Mouse (Mus musculus): ENCODE measurements around the gene Bphl. TPM values are rescaled to one million over a fixed set of nuclear protein-coding genes. Genes with fewer than 3 reads are reported as not detected.

Gene Bphl
- polyA plus RNA-seq, 2 experiments, result 34.4 to 44.3 TPM

DNA sequence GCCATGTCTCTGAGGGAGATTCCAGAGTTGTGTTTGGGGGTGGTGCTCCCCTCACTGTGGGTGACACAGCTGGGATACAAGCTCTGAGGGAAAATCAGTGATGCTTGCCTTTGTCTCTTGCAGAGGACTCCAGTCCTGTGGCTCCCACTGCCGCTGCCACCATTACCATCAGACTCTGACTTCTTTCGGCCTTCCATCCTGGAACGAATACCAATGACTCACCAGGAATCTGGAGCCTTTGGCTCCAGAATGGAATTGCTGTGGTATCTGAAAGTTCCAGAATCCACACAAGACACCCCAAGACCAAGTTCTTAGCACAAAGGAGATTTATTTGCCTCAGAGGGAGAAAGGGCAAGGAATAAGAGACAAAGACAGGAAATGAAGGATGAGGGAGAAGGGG, 75.7 kb downstream of the Bphl start:
- ATAC-seq (ENCODE audit: low FRiP score, low read depth), result no peak
- H3K27me3 ChIP-seq (ENCODE audit: control insufficient read depth, insufficient read depth, low read length), result no peaks in the 10 kb centered on the region
- H3K36me3 ChIP-seq (ENCODE audit: control insufficient read depth, insufficient read depth, low read length), result no peaks in the 10 kb centered on the region
- no peak overlapping the region for H3K4me3 ChIP-seq (replicated peaks; ENCODE audit: low read length)
- no peak overlapping the region for H3K27ac ChIP-seq (replicated peaks; ENCODE audit: low read depth, low read length)
- H3K9me3 ChIP-seq (ENCODE audit: control insufficient read depth, low read length), result no peaks in the 10 kb centered on the region
- no peaks in the 10 kb centered on the region for H3K4me1 ChIP-seq (ENCODE audit: control insufficient read depth, insufficient read depth, low read length)
- H3K4me2 ChIP-seq (replicated peaks; ENCODE audit: low read depth, low read length, severe bottlenecking), result no peak overlapping the region
- H3K9ac ChIP-seq (ENCODE audit: low read depth, low read length, severe bottlenecking), result no peak overlapping the region
- WGBS, result 83% methylated on average over 3 of the region's 3 CpGs
- no peak for DNase-seq (ENCODE audit: low spot score)
- no peak for TF ChIP-seq POLR2A (IDR thresholded peaks at IDR 0.05; ENCODE audit: borderline replicate concordance, extremely low read depth, insufficient read depth, insufficient read length)

DNA sequence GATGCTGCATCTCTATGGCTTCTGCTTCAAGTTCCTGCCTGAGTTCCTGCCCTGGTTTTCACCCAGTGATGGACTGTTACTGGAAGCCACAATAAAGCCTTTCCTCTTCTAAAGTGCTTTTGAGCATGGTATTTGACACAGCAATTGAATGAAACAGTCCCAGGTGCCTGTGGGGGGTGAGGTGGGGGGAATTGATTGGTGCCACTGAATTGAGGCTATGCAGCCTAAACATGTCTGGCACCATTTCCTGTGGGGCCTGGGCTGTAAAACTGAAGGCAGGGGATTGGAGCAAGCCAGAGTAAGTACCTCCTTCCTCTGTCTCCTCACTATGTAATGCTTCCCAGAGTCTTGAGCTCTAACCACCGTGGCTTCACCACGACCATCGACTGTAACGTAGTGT, 77.3 kb downstream of the Bphl start:
- H3K9me3 ChIP-seq (ENCODE audit: control insufficient read depth, low read length), result no peaks in the 10 kb centered on the region
- no peak overlapping the region for H3K4me2 ChIP-seq (replicated peaks; ENCODE audit: low read depth, low read length, severe bottlenecking)
- 55% methylated on average over 4 of the region's 4 CpGs for WGBS
- no peak overlapping the region for H3K4me3 ChIP-seq (replicated peaks; ENCODE audit: low read length)
- H3K9ac ChIP-seq (ENCODE audit: low read depth, low read length, severe bottlenecking), result no peak overlapping the region
- no peak overlapping the region for H3K27ac ChIP-seq (replicated peaks; ENCODE audit: low read depth, low read length)
- TF ChIP-seq POLR2A (IDR thresholded peaks at IDR 0.05; ENCODE audit: borderline replicate concordance, extremely low read depth, insufficient read depth, insufficient read length), result no peak
- no peaks in the 10 kb centered on the region for H3K27me3 ChIP-seq (ENCODE audit: control insufficient read depth, insufficient read depth, low read length)
- DNase-seq (ENCODE audit: low spot score), result no peak
- H3K36me3 ChIP-seq (ENCODE audit: control insufficient read depth, insufficient read depth, low read length), result no peaks in the 10 kb centered on the region
- no peaks in the 10 kb centered on the region for H3K4me1 ChIP-seq (ENCODE audit: control insufficient read depth, insufficient read depth, low read length)
- no peak for ATAC-seq (ENCODE audit: low FRiP score, low read depth)

DNA sequence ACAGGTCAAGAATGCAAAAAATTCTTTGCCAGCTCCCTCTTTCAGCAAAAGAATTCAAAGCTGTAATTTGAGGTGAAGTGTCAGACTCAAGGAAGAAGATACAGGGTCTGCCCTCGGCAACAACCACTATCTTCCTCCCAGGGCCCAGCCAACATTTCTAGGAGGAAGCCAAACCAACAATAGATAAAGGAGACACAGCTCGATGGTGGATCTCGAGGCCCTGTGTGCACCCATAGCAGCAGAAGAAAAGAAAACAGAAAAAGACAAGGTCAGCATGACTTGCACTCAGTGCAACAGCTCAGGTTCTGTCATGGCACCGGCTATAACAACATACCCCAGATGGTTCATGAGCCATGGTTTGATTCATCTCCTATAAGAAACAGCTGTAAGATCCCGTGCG, 79.1 kb downstream of the Bphl start:
- DNase-seq (ENCODE audit: low spot score) (no peak), ATAC-seq (ENCODE audit: low FRiP score, low read depth) (no peak)
- Histone ChIP-seq H3K9me3 (ENCODE audit: control insufficient read depth, low read length) (no peaks in the 10 kb centered on the region), H3K4me2 (replicated peaks; ENCODE audit: low read depth, low read length, severe bottlenecking) (no peak overlapping the region), H3K27ac (replicated peaks; ENCODE audit: low read depth, low read length) (no peak overlapping the region), H3K4me3 (replicated peaks; ENCODE audit: low read length) (no peak overlapping the region), H3K4me1 (ENCODE audit: control insufficient read depth, insufficient read depth, low read length) (no peaks in the 10 kb centered on the region), H3K36me3 (ENCODE audit: control insufficient read depth, insufficient read depth, low read length) (no peaks in the 10 kb centered on the region), H3K9ac (ENCODE audit: low read depth, low read length, severe bottlenecking) (no peak overlapping the region), H3K27me3 (ENCODE audit: control insufficient read depth, insufficient read depth, low read length) (no peaks in the 10 kb centered on the region)
- no peak for TF ChIP-seq POLR2A (IDR thresholded peaks at IDR 0.05; ENCODE audit: borderline replicate concordance, extremely low read depth, insufficient read depth, insufficient read length)
- 83% methylated on average over 6 of the region's 6 CpGs for WGBS

DNA sequence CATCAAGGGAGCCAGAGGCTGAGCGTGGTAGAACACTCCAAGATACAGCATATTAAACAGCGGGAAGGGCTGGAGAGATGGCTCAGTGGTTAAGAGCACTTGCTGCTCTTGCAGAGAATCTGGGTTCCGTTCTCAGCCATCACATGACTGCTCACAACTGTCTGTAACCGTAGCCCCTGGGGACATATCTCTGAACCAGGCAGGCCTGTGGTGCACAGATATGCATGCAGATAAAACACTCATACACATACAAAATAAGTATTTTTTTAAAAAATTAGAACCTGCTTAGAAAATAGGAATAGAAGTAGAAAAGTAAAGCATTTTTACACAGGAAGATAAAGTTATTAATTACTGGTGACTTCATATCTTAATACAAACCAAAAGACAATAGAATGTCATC, 81.4 kb downstream of the Bphl start:
- ATAC-seq (ENCODE audit: low FRiP score, low read depth) (no peak), DNase-seq (ENCODE audit: low spot score) (no peak)
- Histone ChIP-seq H3K4me3 (replicated peaks; ENCODE audit: low read length) (no peak overlapping the region), H3K4me1 (ENCODE audit: control insufficient read depth, insufficient read depth, low read length) (no peaks in the 10 kb centered on the region), H3K9me3 (ENCODE audit: control insufficient read depth, low read length) (no peaks in the 10 kb centered on the region), H3K36me3 (ENCODE audit: control insufficient read depth, insufficient read depth, low read length) (0 out of 2 replicates have a peak, but pooled peaks cover under 1% of the 10 kb centered on the region), H3K27me3 (ENCODE audit: control insufficient read depth, insufficient read depth, low read length) (no peaks in the 10 kb centered on the region), H3K4me2 (replicated peaks; ENCODE audit: low read depth, low read length, severe bottlenecking) (no peak overlapping the region), H3K9ac (ENCODE audit: low read depth, low read length, severe bottlenecking) (no peak overlapping the region), H3K27ac (replicated peaks; ENCODE audit: low read depth, low read length) (no peak overlapping the region)
- TF ChIP-seq POLR2A (IDR thresholded peaks at IDR 0.05; ENCODE audit: borderline replicate concordance, extremely low read depth, insufficient read depth, insufficient read length), result no peak
- 82% methylated on average over 4 of the region's 4 CpGs for WGBS

DNA sequence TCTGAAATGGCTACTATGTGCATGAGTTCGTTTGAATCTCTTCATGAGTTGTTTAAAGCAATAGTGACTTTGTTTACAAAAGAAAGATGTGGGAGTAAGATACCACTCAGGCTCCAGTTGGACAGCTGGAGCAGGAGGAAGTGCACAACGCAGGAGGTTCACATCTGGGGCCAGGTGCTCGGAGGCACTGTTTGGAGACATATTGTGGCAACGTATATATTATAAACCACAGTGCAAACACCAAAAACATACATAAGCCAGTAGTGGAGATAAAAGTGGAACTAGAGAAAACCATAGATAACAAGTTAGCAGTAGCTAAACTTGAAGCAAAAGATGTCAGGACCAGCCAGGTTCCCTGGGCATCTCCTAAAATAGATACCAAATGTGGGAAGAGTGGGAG, 82.0 kb downstream of the Bphl start:
- H3K4me1 ChIP-seq (ENCODE audit: control insufficient read depth, insufficient read depth, low read length), result no peaks in the 10 kb centered on the region

DNA sequence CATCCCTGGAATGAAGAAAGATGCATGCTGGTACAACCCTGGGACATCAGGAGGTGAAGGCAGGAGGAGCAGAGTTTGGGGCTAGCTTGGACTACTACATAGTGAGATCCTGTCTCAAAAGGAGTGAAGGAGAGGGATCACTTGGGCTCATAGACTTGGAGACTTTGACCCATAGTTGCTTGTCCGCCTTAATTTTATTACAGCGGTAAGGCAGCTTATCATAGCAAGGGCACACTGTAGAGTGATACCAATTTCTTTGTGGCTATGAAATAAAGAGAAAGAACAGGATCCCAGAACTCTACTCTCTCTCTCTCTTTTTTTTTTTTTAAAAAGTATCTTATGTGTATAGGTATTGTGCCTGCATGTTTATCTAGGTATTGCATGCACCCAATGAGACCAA, 83.1 kb downstream of the Bphl start:
- Histone ChIP-seq H3K36me3 (ENCODE audit: control insufficient read depth, insufficient read depth, low read length) (peaks cover 5% of the 10 kb centered on the region; the same call in 1 of the 2 replicates), H3K4me3 (replicated peaks; ENCODE audit: low read length) (no peak overlapping the region), H3K27ac (replicated peaks; ENCODE audit: low read depth, low read length) (no peak overlapping the region), H3K9ac (ENCODE audit: low read depth, low read length, severe bottlenecking) (no peak overlapping the region), H3K4me2 (replicated peaks; ENCODE audit: low read depth, low read length, severe bottlenecking) (no peak overlapping the region), H3K9me3 (ENCODE audit: control insufficient read depth, low read length) (no peaks in the 10 kb centered on the region), H3K27me3 (ENCODE audit: control insufficient read depth, insufficient read depth, low read length) (no peaks in the 10 kb centered on the region), H3K4me1 (ENCODE audit: control insufficient read depth, insufficient read depth, low read length) (peaks cover 2% of the 10 kb centered on the region; the same call in 1 of the 2 replicates)
- DNase-seq (ENCODE audit: low spot score) (no peak), ATAC-seq (ENCODE audit: low FRiP score, low read depth) (no peak)
- 95% methylated on average over 2 of the region's 2 CpGs for WGBS
- TF ChIP-seq POLR2A (IDR thresholded peaks at IDR 0.05; ENCODE audit: borderline replicate concordance, extremely low read depth, insufficient read depth, insufficient read length), result no peak

More for the DNA sequence above, 82.0 kb downstream of the Bphl start:
- TF ChIP-seq POLR2A (IDR thresholded peaks at IDR 0.05; ENCODE audit: borderline replicate concordance, extremely low read depth, insufficient read depth, insufficient read length), result no peak
- Histone ChIP-seq H3K9me3 (ENCODE audit: control insufficient read depth, low read length) (no peaks in the 10 kb centered on the region), H3K27ac (replicated peaks; ENCODE audit: low read depth, low read length) (no peak overlapping the region), H3K27me3 (ENCODE audit: control insufficient read depth, insufficient read depth, low read length) (no peaks in the 10 kb centered on the region), H3K4me2 (replicated peaks; ENCODE audit: low read depth, low read length, severe bottlenecking) (no peak overlapping the region), H3K9ac (ENCODE audit: low read depth, low read length, severe bottlenecking) (no peak overlapping the region), H3K36me3 (ENCODE audit: control insufficient read depth, insufficient read depth, low read length) (peaks cover 3% of the 10 kb centered on the region; the same call in 1 of the 2 replicates), H3K4me3 (replicated peaks; ENCODE audit: low read length) (no peak overlapping the region)
- 69% methylated on average over 4 of the region's 4 CpGs for WGBS
- ATAC-seq (ENCODE audit: low FRiP score, low read depth) (no peak), DNase-seq (ENCODE audit: low spot score) (no peak)

Other genes with a start within 250 kb of the Bphl start
- gene Serpinb6e, start 194.2 kb upstream of the Bphl start, polyA plus RNA-seq (2012; rRNA removed), result 0.05 TPM in 1 of 2 replicates, not detected in the other
- not detected in 2 replicates for gene Serpinb6e, start 194.2 kb upstream of the Bphl start, polyA plus RNA-seq (2014; fragmentation: Nextera tagmentation; extraction: Ambion mirVana)
- 0.25 and 0.27 TPM in 2 replicates for gene Serpinb6c, start 131.9 kb upstream of the Bphl start, polyA plus RNA-seq (2012; rRNA removed)
- gene Serpinb6c, start 131.9 kb upstream of the Bphl start, polyA plus RNA-seq (2014; fragmentation: Nextera tagmentation; extraction: Ambion mirVana), result 0.54 and 0.80 TPM in 2 replicates
- 8.1 and 10.1 TPM in 2 replicates for gene Nqo2, start 72.9 kb upstream of the Bphl start, polyA plus RNA-seq (2012; rRNA removed)
- 15.4 and 16.1 TPM in 2 replicates for gene Nqo2, start 72.9 kb upstream of the Bphl start, polyA plus RNA-seq (2014; fragmentation: Nextera tagmentation; extraction: Ambion mirVana)
- 8.7 and 10.7 TPM in 2 replicates for gene Ripk1, start 35.2 kb upstream of the Bphl start, polyA plus RNA-seq (2012; rRNA removed)
- gene Ripk1, start 35.2 kb upstream of the Bphl start, polyA plus RNA-seq (2014; fragmentation: Nextera tagmentation; extraction: Ambion mirVana), result 16.1 and 17.1 TPM in 2 replicates
- gene Serpinb6a, start 34.8 kb upstream of the Bphl start, polyA plus RNA-seq (2012; rRNA removed), result 58.0 and 61.7 TPM in 2 replicates
- gene Serpinb6a, start 34.8 kb upstream of the Bphl start, polyA plus RNA-seq (2014; fragmentation: Nextera tagmentation; extraction: Ambion mirVana), result 83.2 and 85.5 TPM in 2 replicates
- gene Tubb2a, start 40.4 kb downstream of the Bphl start, polyA plus RNA-seq (2012; rRNA removed), result 328 and 445 TPM in 2 replicates
- 150 and 170 TPM in 2 replicates for gene Tubb2a, start 40.4 kb downstream of the Bphl start, polyA plus RNA-seq (2014; fragmentation: Nextera tagmentation; extraction: Ambion mirVana)
- 376 and 378 TPM in 2 replicates for gene Tubb2b, start 92.9 kb downstream of the Bphl start, polyA plus RNA-seq (2012; rRNA removed)
- 28.5 TPM in 2 replicates for gene Tubb2b, start 92.9 kb downstream of the Bphl start, polyA plus RNA-seq (2014; fragmentation: Nextera tagmentation; extraction: Ambion mirVana)
- 133 and 153 TPM in 2 replicates for gene Psmg4, start 125.4 kb downstream of the Bphl start, polyA plus RNA-seq (2012; rRNA removed)
- gene Psmg4, start 125.4 kb downstream of the Bphl start, polyA plus RNA-seq (2014; fragmentation: Nextera tagmentation; extraction: Ambion mirVana), result 75.5 and 83.8 TPM in 2 replicates

Measured in limb, embryonic 14.5 days (tissue).